Mouse (Mus musculus) gastrocnemius, adult 18-20 months (tissue): ENCODE results near the gene Zcchc2. TPM values are rescaled to one million over a fixed set of nuclear protein-coding genes. Genes with fewer than 3 reads are reported as not detected.

Experiments used
- DNase-seq: peaks from one replicate; pipeline ENCODE4 v3.0.0; 2021; ENCODE audit warnings: low spot score
- long read RNA-seq, 2 experiments: library from polyadenylated mRNA; stranded (forward); transcript quantifications; one replicate each; pipeline ENCODE4 v2.0.0; 2021
- total RNA-seq, 2 experiments: library from RNA; stranded (reverse); gene quantifications; 2 replicates each; pipeline ENCODE4 v1.2.3; 2021

Zcchc2 gene
- 10 to 100 TPM in 1 of 2 experiments, 1 to 10 TPM in 1; 7.9 to 11.4 TPM for total RNA-seq
- long read RNA-seq, experiment 1, partial matches to known transcripts: 4 of 13 reads
- long read RNA-seq, experiment 1, other reads (novel, unspliced or antisense): 9 of 13 reads
- long read RNA-seq, experiment 2, full-length matches to known transcripts: 1 of 11 reads
- long read RNA-seq, experiment 2, partial matches to known transcripts: 3 of 11 reads
- long read RNA-seq, experiment 2, other reads (novel, unspliced or antisense): 7 of 11 reads

GRCm38 (mm10) chr1:105990138-105990821, at the start of gene Zcchc2:
TSS of gene Zcchc2 (plus strand) at chr1:105990406.
- DNase-seq: peak; percentile 99

- DNase-seq: no peak
Measured at GRCm38 (mm10) chr1:105944927-105945580, 45.2 kb upstream of the Zcchc2 start.

GRCm38 (mm10) chr1:105946581-105947540, 43.3 kb upstream of the Zcchc2 start:
- peak; percentile 78 for DNase-seq

- no peak for DNase-seq
Measured at GRCm38 (mm10) chr1:105948352-105948751, 41.9 kb upstream of the Zcchc2 start.

GRCm38 (mm10) chr1:105953588-105953987, 36.6 kb upstream of the Zcchc2 start:
- DNase-seq: no peak

GRCm38 (mm10) chr1:105954047-105954446, 36.2 kb upstream of the Zcchc2 start:
- DNase-seq: no peak

GRCm38 (mm10) chr1:105956057-105956456, 34.1 kb upstream of the Zcchc2 start:
- DNase-seq: no peak

- DNase-seq: no peak
Measured at GRCm38 (mm10) chr1:105961472-105961871, 28.7 kb upstream of the Zcchc2 start.

GRCm38 (mm10) chr1:105962084-105962818, 28.0 kb upstream of the Zcchc2 start:
- DNase-seq: no peak

GRCm38 (mm10) chr1:105962852-105963251, 27.4 kb upstream of the Zcchc2 start:
- no peak for DNase-seq

- DNase-seq: no peak
Measured at GRCm38 (mm10) chr1:105964514-105964913, 25.7 kb upstream of the Zcchc2 start.

GRCm38 (mm10) chr1:105965189-105965588, 25.0 kb upstream of the Zcchc2 start:
- DNase-seq: no peak

GRCm38 (mm10) chr1:105971490-105972170, 18.6 kb upstream of the Zcchc2 start:
- DNase-seq: peak; percentile 45

- no peak for DNase-seq
Measured at GRCm38 (mm10) chr1:105974023-105974422, 16.2 kb upstream of the Zcchc2 start.

- no peak for DNase-seq
Measured at GRCm38 (mm10) chr1:105977446-105978094, 12.6 kb upstream of the Zcchc2 start.

GRCm38 (mm10) chr1:105980849-105981610, 9.2 kb upstream of the Zcchc2 start:
- no peak for DNase-seq

- DNase-seq: peak; percentile 45
Measured at GRCm38 (mm10) chr1:105982496-105983364, 7.5 kb upstream of the Zcchc2 start.

- DNase-seq: no peak
Measured at GRCm38 (mm10) chr1:105984172-105984571, 6.0 kb upstream of the Zcchc2 start.
